Mouse (Mus musculus) inflammation-experienced regulatory T-cells, adult 6 months (primary cell): Measurements from ENCODE around the gene Mlx. TPM values are rescaled to one million over a fixed set of nuclear protein-coding genes. Genes with fewer than 3 reads are reported as not detected.
"Not testable (repeated sequence)": the region's sequence is repeated elsewhere in the genome, so short reads cannot be mapped to it uniquely, and the experiment has no call there.

Experiments used
- ATAC-seq: one replicate; pipeline ENCODE4 v1.8.0; 2017
- polyA plus RNA-seq, 3 experiments: library from polyadenylated mRNA; unstranded; fragments of 100-300 nt; shearing (Covaris generic); gene quantifications; one replicate each; pipeline ENCODE4 v1.2.1; 2017

Mlx gene
- polyA plus RNA-seq, 3 experiments from 2014 or later = 61.9 to 74.3 (median 66.5) TPM

DNA sequence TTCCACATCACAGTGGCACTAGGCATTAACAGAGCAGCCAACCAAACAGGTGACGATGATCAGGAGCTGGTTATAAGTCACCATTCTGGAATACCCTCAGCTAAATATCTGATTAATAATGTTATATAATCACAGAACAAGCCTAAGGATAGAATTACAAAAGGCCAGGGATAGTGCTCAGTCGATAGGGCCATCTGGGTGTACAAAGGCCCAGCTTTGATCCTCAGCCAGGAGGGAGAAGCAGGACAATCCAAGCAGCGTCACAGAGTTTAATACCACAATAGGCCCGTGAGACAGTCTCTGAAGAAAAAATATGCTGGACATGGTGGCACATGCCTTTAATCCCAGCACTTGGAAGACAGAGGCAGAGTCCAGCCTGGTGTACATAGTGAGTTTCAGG, 22.3 kb downstream of the Mlx start:
- ATAC-seq = no peak

GRCm38 (mm10) chr11:101110708-101111107, 23.6 kb downstream of the Mlx start:
- no peak for ATAC-seq

DNA sequence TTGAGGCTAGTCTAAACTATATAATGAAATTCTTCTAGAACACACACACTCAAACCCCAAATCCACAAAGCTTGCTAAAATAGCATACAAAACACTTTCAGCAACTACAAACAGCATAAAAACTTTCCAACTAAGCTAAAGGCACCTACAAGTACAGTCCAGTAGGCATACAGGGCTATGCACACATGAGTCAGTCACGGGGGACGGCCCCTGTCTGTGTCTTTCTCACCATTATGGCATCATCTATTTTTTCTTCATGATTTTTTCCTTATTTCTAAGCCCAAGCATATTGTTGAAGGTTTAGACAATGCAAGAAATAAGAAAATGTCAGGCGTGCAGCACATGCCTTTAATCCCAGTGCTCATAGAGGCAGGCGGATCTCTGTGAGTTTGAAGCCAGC, 24.1 kb downstream of the Mlx start:
- no peak for ATAC-seq

DNA sequence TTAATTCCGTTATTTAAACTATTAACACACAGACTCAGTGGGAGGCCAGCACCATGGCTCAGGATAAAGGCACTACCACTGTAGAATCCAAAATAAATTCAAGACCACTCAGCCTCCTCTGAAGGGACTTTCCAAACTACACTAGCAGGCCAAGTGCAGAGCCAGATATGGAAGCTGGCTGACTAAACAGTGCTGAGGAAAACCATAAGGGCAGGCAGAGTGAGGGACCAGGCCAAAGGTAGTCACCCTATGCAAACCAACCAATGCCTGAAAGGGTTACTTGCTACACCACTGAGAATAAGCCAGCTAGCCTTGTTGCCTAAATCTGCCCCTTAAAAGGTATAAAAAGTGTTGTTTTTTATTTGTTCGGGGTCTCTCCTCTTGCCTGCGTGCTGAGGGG, 25.1 kb downstream of the Mlx start:
- ATAC-seq = no peak

GRCm38 (mm10) chr11:101115564-101115963, 28.5 kb downstream of the Mlx start:
- ATAC-seq = no peak

- no peak for ATAC-seq
Measured at GRCm38 (mm10) chr11:101118105-101118504, 31.0 kb downstream of the Mlx start.

GRCm38 (mm10) chr11:101119131-101119760, 32.2 kb downstream of the Mlx start:
- ATAC-seq = peak; percentile 33

GRCm38 (mm10) chr11:101119761-101120544, 32.9 kb downstream of the Mlx start, which contains the start of the genes Retreg3 and Tubg1:
Retreg3 (minus strand) TSS chr11:101119893.
Tubg1 (plus strand) TSS chr11:101119938.
- ATAC-seq = peak; percentile 90

GRCm38 (mm10) chr11:101120545-101121188, 33.6 kb downstream of the Mlx start:
- ATAC-seq = no peak

DNA sequence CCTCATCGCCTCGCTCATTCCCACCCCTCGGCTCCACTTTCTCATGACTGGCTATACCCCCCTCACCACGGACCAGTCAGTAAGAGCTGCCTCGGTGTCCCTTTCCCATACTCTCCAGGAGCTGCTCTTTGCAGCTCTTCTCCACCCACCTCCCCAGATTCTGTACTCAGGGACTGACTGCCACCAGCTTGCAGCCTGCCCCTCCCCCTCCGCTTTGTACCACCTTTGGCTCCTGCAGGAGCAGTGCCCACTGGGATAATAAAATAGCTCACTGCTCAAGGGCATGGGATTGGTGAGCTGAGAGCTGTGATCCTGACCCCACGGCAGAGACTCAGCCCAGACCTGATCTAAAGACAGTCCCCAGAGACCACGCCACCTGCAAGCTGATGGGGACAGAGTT, 37.4 kb downstream of the Mlx start:
- not testable (repeated sequence) for ATAC-seq

DNA sequence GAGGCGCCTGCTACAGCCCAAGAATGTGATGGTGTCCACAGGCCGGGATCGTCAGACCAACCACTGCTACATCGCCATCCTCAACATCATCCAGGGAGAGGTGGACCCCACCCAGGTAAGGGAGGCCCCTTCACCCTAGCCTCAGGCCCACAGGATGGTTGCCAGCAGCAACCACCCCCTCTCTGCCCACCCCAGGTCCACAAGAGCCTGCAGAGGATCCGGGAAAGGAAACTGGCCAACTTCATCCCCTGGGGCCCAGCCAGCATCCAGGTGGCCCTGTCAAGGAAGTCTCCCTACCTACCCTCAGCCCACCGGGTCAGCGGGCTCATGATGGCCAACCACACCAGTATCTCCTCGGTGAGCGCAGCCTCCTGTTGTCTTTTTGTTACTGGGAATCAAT, 37.9 kb downstream of the Mlx start:
- not testable (repeated sequence) for ATAC-seq

GRCm38 (mm10) chr11:101127075-101127474, 40.0 kb downstream of the Mlx start:
- ATAC-seq = no peak

GRCm38 (mm10) chr11:101128996-101129577, 42.0 kb downstream of the Mlx start:
- no peak for ATAC-seq

DNA sequence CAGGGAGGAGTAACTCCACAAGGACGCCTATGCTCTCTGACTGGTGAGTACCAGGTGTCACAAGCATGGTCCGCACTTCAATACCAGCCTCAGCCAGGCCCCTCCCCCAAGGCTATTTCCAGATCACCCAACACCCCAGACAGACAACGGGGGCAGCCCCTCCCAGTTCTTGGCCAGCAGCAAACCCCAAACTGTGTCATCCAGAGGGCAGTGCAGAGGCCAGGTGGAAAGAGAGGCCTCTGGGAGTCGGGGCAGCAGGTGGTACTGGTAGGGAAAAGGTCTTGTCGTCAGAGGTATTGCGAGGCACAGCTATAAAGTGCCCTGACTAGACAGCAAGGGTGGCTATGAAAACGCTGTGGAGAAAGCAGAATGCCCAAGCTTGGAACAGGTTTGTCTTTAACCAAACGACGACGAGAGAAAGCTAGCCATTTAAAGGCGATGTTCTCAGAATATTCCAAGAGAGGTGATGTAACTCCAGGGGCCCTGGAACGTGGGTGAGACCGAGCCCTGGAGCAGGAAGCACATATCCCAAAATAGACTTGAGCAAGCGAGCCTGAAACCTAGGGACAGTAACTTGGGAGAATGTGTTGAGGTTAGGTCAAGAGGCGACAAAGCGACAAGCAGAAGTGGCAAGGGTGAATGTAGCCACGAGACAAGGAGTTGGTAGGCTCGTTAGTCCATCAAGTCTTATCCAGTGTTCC, 43.1 kb downstream of the Mlx start:
- ATAC-seq = no peak

DNA sequence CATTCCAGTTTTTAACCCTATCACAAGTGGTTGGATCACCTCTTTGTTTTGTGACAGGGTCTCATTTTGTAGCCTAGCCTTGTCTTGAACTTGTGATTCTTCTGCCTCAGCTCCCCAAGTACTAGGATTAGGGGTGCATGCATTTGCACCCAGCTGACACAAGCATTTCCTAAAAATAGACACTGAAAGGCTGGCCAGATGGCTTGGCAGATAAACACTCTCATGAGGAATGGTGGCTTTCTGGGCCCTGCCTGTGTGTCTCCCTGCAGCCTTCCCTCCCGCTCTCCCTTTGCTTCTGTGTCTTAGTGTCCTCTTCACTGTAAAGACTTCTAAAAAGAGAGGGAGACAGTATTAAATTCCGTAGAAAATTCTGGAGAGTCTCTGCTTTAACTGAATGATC, 44.1 kb downstream of the Mlx start:
- ATAC-seq = no peak

- no peak for ATAC-seq
Measured at GRCm38 (mm10) chr11:101131701-101132100, 44.6 kb downstream of the Mlx start.

GRCm38 (mm10) chr11:101133037-101133436, 46.0 kb downstream of the Mlx start:
- ATAC-seq = no peak

DNA sequence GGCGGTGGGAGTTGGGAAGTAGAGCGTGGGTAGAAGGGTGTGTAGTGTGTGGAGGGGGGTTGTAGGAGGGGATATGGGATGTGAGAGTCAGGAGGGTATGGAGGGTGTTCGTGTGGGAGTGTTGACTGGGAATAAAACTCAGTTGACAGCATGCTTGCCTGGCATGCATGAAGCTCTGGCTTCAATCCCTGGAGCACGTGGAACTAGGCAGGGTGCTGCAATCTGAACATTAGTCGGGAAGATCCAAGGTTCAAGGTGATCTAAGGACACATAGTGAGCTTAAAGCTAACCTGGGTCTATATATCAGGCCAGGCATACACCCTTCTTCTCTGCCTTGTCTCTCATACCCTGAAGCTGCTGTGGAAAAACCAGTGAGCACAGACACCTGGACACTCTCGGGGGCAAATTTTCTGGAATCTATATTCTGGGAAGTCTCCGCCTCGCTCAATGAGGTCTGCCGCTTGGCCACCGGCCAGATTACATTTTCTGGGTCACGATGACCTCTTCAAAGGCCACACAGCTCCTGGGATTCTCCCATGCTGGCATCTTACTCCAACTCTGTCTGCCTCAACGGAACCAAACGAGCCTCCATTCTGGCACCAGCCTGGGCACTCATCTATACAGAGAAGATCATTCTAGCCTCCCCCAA, 47.3 kb downstream of the Mlx start:
- ATAC-seq = no peak

- no peak for ATAC-seq
Measured at GRCm38 (mm10) chr11:101137000-101137399, 49.9 kb downstream of the Mlx start.

DNA sequence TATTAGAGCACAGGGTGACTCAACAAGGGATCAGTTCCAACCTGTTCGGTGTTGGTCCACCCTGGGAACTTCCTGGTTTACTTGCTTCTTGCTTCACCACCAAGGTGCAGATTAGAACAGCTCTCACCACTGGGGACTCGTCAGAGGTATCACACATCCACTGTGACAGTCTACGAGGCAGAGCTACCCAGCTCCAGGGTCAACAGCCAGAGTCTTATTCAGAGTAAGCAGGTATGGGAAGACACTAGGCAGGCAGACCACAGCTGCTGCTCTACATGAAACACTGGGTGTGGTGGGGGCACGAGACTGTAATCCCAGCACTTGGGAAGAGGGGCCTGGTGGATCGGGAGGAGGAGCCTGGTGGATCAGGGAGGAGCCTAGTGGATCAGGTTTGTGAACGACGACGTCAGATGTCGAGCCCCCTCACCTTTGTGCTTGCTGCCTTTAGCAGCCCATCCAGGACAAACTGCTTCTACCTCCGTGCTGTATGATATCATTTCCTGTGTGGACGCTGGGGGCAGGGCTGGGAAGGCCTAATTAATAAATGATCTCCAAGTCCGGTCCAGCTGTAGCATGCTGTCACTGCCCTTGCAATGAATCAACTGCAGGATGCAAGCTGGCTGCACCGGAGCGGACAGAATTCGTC, 51.6 kb downstream of the Mlx start:
- ATAC-seq = no peak

DNA sequence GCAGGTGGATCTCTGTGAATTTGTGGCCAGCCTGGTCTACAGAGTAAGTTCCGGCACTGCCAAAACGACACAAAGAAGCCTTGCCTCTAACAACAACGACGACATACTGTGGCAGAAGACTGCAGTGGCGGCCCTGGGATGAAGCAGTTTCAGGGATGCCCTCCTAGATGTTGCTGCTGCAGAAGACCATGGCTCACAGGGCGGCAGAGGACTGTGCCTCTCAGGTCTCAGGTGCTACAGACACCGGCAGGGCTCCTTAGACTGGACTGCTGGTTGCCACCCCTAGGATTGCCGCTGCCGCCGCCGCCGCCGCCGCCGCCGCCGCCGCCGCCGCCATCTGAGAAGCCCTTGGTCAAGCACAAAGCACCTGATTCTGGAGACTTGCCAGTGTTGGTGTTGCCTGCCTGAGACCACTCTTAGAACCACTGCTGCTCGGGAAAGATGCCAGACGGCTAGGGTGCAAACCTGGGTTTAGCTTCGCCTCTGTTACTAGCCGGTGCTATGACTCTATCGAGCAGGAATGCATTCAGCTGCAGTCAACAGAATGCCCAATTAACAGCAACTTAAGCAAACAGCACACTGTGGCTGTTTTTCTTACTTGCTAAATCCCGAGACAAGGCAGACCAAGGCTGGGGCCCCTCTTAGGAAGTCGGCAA, 53.2 kb downstream of the Mlx start:
- ATAC-seq = no peak
